Mouse (Mus musculus): ENCODE data around the gene Pam.
"Not testable (repeated sequence)": the region's sequence is repeated elsewhere in the genome, so short reads cannot be mapped to it uniquely, and the experiment has no call there.

The Pam gene

DNA sequence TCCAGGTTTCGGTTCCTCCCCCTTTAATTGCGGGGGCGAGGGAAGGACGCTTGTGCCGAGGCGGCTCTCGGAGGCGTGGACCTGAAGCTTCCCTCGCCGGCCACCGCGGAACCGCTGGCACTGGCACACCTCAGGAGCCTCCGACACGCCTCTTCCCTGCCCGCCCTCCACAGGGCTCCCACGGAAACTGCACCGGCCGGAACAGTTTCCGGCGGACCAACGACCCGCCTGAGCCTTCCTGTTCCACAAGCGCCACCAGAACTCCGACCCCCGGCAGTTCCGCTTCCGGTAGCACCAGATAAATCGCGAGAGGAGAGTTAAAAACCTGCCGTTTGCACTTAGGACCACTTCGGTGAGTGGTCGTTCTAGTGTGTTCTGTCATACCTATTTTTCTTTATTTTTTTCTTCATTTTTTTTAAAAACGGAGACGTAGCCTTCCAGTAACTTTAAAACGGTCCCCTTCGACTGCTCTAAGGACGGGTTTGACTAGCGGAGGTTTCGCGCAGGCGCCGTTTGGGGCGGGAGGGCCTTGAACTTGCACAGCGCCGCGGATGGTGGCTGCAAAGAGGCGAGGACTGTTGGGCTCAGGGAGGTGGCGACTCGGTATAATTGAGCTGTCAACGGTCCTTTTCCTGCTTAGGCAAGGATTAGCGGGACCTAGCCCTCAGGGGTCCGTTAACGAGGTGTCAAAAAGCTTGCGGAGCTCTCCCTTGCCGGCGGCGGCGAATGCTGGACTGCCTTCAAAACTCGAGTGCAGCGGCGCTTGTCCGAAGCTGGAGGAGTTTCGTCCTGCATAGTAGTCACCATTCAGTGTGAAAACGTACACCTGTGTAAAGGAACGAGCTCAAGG, 325.3 kb downstream of the Pam start, which contains the start of the genes Gin1 and Ppip5k2:
Gene Gin1 (plus strand): TSS at position 269 of the 850 bp plus-strand sequence.
Gene Ppip5k2 (minus strand): TSS at position 508 of the 850 bp plus-strand sequence.
- in situ Hi-C loops (cut with MboI, MseI) = no loop called here

DNA sequence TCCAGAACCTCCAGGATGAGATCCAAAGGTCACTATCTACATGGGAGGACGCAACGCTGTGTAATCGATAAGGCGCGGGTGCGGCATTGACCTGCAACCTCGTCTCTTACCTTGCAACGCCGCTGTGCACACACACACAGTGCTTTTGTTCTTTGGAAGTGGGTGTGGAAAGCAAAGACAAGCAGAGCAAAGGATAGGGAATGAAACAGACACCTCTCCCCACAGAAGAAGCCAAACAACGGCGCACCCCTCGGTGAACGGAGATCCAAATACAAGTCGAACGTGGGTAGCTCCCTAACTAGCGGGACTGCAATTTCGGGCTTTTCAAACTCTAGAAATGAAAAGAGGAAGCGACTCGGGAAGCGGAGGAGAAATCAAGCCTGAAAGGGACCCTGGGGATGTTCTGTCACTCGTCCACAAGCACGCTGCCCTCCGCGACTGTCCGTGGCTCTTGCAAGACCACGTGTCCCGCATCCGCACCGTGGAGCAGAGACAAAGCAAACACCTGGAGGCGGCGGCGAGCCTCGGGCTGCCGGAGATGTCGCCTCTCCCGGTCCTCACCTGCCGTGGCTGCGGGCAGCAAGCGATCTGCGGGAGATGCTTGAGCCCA, 326.0 kb downstream of the Pam start:
- in situ Hi-C loops (cut with MboI, MseI) = no loop called here

DNA sequence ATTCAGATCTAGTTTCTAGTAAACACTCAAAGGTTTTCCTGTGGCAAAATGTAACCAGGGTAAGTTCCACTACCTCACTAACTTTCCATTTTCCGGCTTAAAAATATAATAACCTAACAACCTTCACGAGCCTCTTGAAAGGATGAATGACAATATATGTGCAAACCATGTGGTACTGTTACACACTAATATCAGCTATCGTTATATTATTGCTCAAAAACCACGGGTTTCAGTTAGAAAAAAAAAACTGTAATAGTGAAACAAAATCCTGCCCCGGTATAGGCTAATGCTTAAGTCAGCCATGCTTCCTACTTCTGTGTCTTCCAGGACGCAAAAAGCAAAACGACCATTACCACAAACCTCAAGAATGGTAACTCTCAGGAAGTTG, 326.5 kb downstream of the Pam start:
- in situ Hi-C loops (cut with MboI, MseI) = no loop called here

DNA sequence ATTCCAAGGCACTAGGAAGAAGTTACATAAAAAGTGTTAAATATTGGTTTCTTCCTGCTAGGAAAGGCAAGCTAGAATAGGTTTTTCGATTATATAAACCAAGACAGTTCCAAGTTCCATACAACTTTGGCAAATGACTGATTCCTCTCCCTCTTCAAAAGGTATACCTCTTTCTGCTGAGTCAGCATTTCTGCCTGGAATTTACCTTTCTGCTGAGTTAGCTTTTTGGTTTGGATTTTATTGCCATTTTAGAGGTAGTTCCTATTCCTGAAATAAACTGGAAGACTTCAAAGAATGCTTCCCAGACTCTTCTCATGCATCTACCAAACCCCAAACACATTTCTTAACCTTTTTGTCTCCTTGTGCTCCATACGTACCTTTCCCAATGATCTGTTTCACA, 327.4 kb downstream of the Pam start:
- in situ Hi-C loops (cut with MboI, MseI) = no loop called here

DNA sequence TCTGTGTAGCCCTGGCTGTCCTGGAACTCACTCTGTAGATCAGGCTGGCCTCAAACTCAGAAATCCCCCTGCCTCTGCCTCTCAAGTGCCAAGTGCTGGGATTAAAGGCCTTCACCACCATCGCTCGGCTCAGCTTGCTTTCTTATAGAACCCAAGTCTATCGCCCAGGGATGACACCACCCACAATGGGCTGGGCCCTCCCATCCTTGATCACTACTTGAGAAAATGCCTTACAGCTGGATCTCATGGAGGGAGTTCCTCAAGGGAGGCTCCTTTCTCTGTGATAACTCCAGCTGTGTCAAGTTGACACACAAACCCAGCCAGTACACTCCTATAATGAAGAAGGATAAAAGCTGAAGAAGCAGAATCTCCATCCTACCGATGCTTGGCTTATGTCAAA, 329.7 kb downstream of the Pam start:
- in situ Hi-C loops (cut with MboI, MseI) = not testable (repeated sequence)

DNA sequence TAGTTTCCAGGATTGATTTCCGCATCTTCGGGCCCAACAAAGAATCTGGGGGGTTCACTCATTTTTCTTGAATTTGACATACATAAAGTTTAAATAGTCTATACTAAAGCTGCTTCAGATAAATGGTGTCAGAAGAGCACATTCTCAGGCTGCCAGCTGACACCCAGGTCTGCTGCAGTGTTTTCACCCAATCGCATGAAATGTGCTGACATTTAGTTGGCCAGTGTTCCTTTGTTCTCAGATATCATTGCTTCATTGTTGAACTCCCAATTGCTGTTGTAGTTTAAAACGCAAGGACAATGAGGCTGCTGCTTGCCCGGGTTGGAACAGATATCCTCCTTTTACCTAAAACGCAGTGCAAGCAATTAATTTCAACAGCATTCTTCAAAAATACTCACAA, 334.0 kb downstream of the Pam start:
- in situ Hi-C loops (cut with MboI, MseI) = no loop called here

DNA sequence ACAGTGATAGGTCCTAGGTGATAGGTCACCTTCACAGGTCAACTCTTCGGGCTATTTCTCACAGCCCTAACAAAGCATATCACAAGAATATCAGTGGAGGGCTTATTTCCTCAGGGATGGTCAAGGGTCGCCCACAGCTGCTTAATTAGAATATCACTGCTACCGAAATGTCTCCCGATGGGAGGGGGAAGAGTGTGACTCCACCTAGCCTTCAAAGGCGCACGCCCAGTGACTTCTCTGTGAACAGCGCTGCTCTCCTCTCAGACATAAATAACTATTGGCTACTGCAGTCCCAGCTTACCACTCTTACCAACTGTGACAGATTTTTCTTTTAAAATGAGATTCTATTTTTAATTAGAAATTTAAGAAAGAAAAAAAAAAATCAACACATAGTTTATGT, 334.8 kb downstream of the Pam start:
- in situ Hi-C loops (cut with MboI, MseI) = no loop called here

DNA sequence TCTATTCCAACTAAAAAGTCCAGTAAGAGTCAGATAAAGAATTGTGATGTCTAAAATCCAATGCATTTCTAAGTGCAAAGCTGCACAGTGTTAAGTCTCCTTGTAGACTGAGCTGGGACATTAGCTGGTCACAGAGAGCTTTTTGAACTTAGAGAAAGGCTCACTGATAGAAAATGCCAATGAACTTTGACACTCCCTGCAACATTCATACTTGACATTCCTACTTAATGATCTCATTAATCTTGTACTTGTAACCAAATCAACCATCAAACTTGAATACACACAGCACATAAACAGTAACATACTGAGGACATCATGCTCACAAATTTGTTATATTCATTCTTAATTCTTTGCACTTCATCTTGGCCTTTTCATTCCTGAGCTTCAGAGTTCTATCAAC, 335.6 kb downstream of the Pam start:
- in situ Hi-C loops (cut with MboI, MseI) = loop anchor here (5.0 kb wide), 1 partner anchor 98 kb away; the partner anchor contains the start of gene D1Ertd622e

DNA sequence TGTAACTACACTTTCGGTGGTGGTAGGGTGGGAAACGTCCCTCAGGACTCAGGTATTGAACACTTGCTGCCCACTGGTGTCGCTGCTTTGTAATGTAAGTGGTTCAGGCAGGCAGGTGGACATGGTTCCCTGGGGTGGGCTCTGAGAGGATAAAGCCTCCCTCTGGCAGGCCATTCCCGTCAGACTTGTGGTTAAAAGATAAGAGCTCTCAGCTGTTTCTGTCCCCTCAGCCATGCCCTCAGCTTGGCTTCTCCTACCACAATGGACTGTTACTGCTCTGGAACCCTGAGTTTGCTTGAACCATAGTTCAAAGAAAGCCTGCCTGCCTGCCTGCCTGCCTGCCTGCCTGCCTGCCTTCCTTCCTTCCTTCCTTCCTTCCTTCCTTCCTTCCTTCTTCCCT, 341.1 kb downstream of the Pam start:
- in situ Hi-C loops (cut with MboI, MseI) = no loop called here

DNA sequence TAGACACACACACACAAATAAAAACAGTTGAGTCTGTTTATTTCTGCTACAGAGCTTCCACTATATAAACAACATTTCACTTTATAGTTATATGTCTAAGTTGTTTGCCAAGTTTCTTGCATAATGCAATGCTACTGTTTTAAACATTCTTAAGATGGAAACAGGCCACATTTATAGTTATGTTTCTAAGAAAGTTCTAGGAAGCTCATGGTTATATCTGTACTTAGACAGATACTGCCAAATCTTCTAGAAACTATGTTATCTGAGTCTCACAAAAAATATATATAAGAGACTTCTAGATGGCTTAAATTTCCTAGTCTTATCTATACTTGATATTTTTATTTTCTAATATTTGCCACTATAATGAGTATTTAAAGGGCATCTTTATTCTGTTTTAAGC, 342.2 kb downstream of the Pam start:
- in situ Hi-C loops (cut with MboI, MseI) = no loop called here

DNA sequence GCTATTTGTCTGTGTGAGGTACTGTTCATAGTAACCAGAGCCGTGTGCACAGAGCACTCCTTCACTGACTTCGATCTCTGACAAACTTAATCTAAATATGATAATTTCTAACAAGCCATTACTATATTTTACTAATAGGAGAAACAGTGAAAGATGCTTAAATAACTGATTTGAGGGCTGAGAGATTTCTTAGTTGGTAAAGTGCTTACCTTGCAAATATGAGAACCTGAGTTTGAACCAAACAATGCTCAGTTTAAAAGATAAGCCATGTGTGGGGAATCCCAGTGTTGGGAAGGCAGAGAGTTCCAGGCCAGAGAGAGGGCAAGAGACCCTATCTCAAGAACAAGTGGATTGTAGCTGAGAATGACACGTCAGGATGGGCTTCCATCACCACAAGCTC, 347.3 kb downstream of the Pam start:
- in situ Hi-C loops (cut with MboI, MseI) = no loop called here

DNA sequence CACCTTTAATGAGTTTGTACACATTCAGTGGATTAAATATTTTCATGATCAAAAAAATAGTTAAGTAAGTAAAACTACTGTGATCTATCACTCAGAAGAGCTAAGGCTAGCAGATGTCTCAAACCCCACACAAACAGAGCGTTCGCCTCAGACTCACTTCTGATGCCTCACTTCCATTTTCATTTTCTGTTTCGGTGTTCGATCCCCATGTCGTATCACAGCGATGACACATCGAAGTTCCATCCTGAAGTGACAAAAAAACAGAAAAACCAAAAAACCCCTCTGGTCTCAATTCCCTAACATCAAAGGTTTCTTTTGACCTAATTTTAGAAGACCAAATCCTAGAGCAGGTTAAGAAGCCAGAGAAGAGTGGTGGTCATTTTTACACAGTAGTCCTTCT, 349.2 kb downstream of the Pam start:
- in situ Hi-C loops (cut with MboI, MseI) = no loop called here

DNA sequence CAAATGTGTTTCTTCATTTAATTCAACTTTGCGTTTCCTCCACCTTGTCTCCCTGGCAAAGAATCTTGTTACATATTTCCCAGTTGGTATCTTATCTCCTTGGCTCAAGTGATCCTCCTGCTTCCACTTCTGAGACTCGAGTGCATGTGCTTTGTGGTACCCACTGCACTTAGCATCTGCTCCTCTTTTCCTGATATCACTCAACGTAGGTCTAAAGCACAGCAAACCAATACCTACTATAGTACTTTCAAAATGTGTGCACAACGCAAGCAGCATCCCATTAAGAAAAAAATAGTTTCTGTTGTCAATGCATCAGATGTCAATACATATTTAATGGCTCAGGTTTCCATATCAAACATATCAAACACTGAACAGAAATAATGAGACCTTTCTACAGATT, 349.7 kb downstream of the Pam start:
- in situ Hi-C loops (cut with MboI, MseI) = no loop called here

All from T-helper 2 cell (primary cell).